ENCODE assay signal across 8 mouse cellular contexts in the genomic region with DNA sequence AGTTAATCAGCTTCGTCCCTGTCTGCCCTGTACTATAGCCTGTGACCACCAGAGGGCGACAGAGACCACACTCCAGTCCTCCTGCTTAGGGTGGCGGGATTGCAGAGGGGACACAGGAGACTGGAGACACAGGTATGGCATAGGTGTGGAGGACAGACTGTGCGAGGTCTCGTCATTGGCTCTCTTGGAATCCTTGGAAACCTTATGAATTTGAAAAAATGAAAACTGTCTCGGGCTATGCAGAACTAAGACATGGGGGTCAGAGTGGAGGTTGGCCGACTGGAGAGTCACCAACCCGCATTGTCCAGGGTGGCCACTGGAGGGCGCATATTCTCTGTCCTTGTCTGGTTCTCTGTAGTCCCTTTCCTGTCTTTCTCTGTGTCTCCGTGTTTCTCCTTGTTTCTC. TPM values are rescaled to one million over a fixed set of nuclear protein-coding genes. Genes with fewer than 3 reads are reported as not detected.
DNase-seq lines count a peak whose midpoint lies in the region; ATAC-seq lines count a peak whose summit lies in the region.

No protein-coding gene starts in this region.

- H3K4me3 ChIP-seq in intestine, embryonic 16.5 days (ENCODE audit: low read length) = peak overlapping the region; percentile 26
- peak overlapping the region; percentile 11; the same call in 1 of the 2 replicates for H3K4me3 ChIP-seq in midbrain, embryonic 11.5 days (ENCODE audit: low read depth, low read length)

- no peaks in the 10 kb centered on the region for H3K9me3 ChIP-seq in intestine, embryonic 16.5 days (ENCODE audit: control insufficient read depth, low read length)
- no peaks in the 10 kb centered on the region for H3K9me3 ChIP-seq in midbrain, embryonic 11.5 days (ENCODE audit: control insufficient read depth, low read length)

- H3K36me3 ChIP-seq in intestine, embryonic 16.5 days (ENCODE audit: control insufficient read depth, insufficient read depth, low read length) = no peaks in the 10 kb centered on the region
- no peaks in the 10 kb centered on the region for H3K36me3 ChIP-seq in midbrain, embryonic 11.5 days (ENCODE audit: control insufficient read depth, insufficient read depth, low read length)

- peak; percentile 86 for DNase-seq in adrenal gland, adult 8-10 months
- peak; percentile 85 for DNase-seq in embryo, embryonic 11.5 days (ENCODE audit: low read depth, low spot score)
- peak; percentile 77 to 89 for DNase-seq in gastrocnemius, postnatal 4 days (ENCODE audit: low spot score in 2 of 2)
- DNase-seq in left cerebral cortex, postnatal 36 days (ENCODE audit: low spot score in 2 of 2) = peak; percentile 83 to 90
- peak; percentile 100 for DNase-seq in midbrain, embryonic 11.5 days (ENCODE audit: low spot score, missing footprints)
- peak; percentile 99 for DNase-seq in right cerebral cortex, postnatal 4 days
- peak; percentile 88 for DNase-seq in yolk sac, embryonic 10.5 days (ENCODE audit: low spot score)

- peaks cover 5% of the 10 kb centered on the region; the same call in 1 of the 2 replicates for H3K27me3 ChIP-seq in intestine, embryonic 16.5 days (replicated peaks; ENCODE audit: control insufficient read depth, insufficient read depth, low read length)
- peaks cover 9% of the 10 kb centered on the region for H3K27me3 ChIP-seq in midbrain, embryonic 11.5 days (ENCODE audit: control insufficient read depth, insufficient read depth, low read length)

- peaks cover 29% of the 10 kb centered on the region for H3K4me1 ChIP-seq in intestine, embryonic 16.5 days (ENCODE audit: control insufficient read depth, insufficient read depth, low read length)
- peaks cover 38% of the 10 kb centered on the region for H3K4me1 ChIP-seq in midbrain, embryonic 11.5 days (ENCODE audit: control insufficient read depth, insufficient read depth, low read length)

- ATAC-seq in intestine, embryonic 16.5 days = peak; percentile 73
- peak; percentile 28 for ATAC-seq in midbrain, embryonic 11.5 days (ENCODE audit: low FRiP score)

- H3K4me2 ChIP-seq in intestine, embryonic 16.5 days (ENCODE audit: low read depth, low read length) = peak overlapping the region; percentile 56
- H3K4me2 ChIP-seq in midbrain, embryonic 11.5 days = peak overlapping the region; percentile 28; the same call in 1 of the 2 replicates

- intact Hi-C loops in left cerebral cortex, postnatal 36 days (cut with DNase I) = loop anchor here (2.0 to 5.0 kb wide), 4 partner anchors 33 to 428 kb away; no protein-coding TSS in a partner anchor

- WGBS in intestine, embryonic 16.5 days = 0% methylated on average over 10 of the region's 10 CpGs
- 1% methylated on average over 10 of the region's 10 CpGs for WGBS in midbrain, embryonic 11.5 days

- H3K27ac ChIP-seq in intestine, embryonic 16.5 days (ENCODE audit: low read length) = no peak overlapping the region
- no peak overlapping the region for H3K27ac ChIP-seq in midbrain, embryonic 11.5 days (ENCODE audit: low read depth, low read length)

- peak overlapping the region; percentile 36; the same call in 1 of the 2 replicates for H3K9ac ChIP-seq in intestine, embryonic 16.5 days (ENCODE audit: low read depth, low read length)
- peak overlapping the region; percentile 30; the same call in 1 of the 2 replicates for H3K9ac ChIP-seq in midbrain, embryonic 11.5 days (ENCODE audit: low read length)

RNA-seq across cellular contexts. Expression of gene Fam92b, which starts 1.8 kb away (rescaled TPM):
- 1 to 10 TPM in 3 of 4 experiments, under 1 TPM in 1; 0.99 to 4.1 (median 2.6) TPM for total RNA-seq in adrenal gland, adult 8-10 months (2022)
- total RNA-seq in gastrocnemius, postnatal 4 days (2021) = not detected
- polyA plus RNA-seq in intestine, embryonic 16.5 days (2015; fragmentation: Nextera tagmentation; extraction: Ambion mirVana) = 0.55 and 0.67 TPM in 2 replicates
- under 1 TPM; 0.27 to 0.45 TPM for total RNA-seq in left cerebral cortex, postnatal 36 days (2021)
- 2.4 and 3.4 TPM in 2 replicates for polyA plus RNA-seq in midbrain, embryonic 11.5 days (2014; fragmentation: Nextera tagmentation; extraction: Ambion mirVana)

RNA-seq across cellular contexts. Expression of gene Gse1, which starts 49.2 kb away (rescaled TPM):
- total RNA-seq in adrenal gland, adult 8-10 months (2022) = 10 to 100 TPM; 30.7 to 64.5 (median 48.4) TPM
- 10 to 100 TPM; 45.9 to 48.7 TPM for total RNA-seq in gastrocnemius, postnatal 4 days (2021)
- 7.3 and 8.3 TPM in 2 replicates for polyA plus RNA-seq in intestine, embryonic 16.5 days (2015; fragmentation: Nextera tagmentation; extraction: Ambion mirVana)
- 10 to 100 TPM; 64.1 to 87.6 TPM for total RNA-seq in left cerebral cortex, postnatal 36 days (2021)
- 18.5 and 20.7 TPM in 2 replicates for polyA plus RNA-seq in midbrain, embryonic 11.5 days (2014; fragmentation: Nextera tagmentation; extraction: Ambion mirVana)
